Mouse (Mus musculus): ENCODE results near the gene Zfand4.
"Not testable (repeated sequence)": the region's sequence is repeated elsewhere in the genome, so short reads cannot be mapped to it uniquely, and the experiment has no call there.

- TF ChIP-seq TCF12 (IDR thresholded peaks at IDR 0.05; ENCODE audit: low read depth, low read length); MAX (IDR thresholded peaks at IDR 0.05; ENCODE audit: low read length): not testable (repeated sequence)
Measured at GRCm38 (mm10) chr6:116356311-116356947, 92.4 kb downstream of the Zfand4 start.

Data from MEL (cell line).